Mouse (Mus musculus): ENCODE measurements at regions not wholly inside any gene's neighbourhood (a gene's known extent, or its start where the extent isn't known, plus 50 kb on each side); places are given as distances from the start of the nearest gene placed in this dataset.

DNA sequence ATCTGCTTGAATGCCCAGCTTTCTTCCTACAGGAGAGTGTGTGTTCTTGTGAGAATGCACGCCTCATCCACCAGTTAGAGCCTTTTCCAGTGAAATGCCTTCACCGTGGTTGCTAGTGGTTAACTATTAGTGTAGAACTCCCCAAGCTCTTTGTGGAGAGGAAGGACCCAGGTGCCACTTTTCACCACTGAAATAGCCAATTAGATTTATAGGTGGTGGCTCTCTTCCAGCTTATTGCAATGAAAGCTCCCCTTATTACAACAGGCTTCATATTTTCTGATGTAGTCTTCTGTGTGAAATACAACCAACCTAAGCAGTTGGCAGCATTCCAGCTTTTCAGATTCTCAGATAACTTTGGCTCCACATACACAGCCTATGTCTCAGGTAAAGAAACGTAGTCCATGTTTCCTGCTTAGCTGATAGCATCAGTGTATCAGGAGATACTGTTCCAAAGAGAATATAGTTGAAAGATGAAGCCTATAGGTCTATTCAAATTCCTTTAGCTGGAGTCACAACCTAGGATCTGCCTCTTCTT lies 515.9 kb upstream of the St6gal2 start:
- TF ChIP-seq CTCF (IDR thresholded peaks at IDR 0.05; ENCODE audit: borderline replicate concordance, insufficient read depth, low read length): no peak
- TF ChIP-seq POLR2A (IDR thresholded peaks at IDR 0.05; ENCODE audit: low read depth, low read length): no peak

Data from embryonic fibroblast, embryonic 13.5 days (primary cell).